1 mouse cellular context compared by ENCODE assay signal in genomic region chr8:70775851-70776495, GRCm38 (mm10).
TF ChIP-seq lines count a peak whose summit lies in the region.

No protein-coding gene starts in this region.

TF ChIP-seq in ES-E14, 5 proteins besides CTCF, POLR2A, EP300 and RAD21:
- no peak for TF ChIP-seq ZNF384 (IDR thresholded peaks at IDR 0.05; ENCODE audit: low read depth, low read length)
- no peak for TF ChIP-seq CHD2 (IDR thresholded peaks at IDR 0.05; ENCODE audit: low read depth, low read length)
- no peak for TF ChIP-seq ZC3H11A (IDR thresholded peaks at IDR 0.05; ENCODE audit: borderline replicate concordance, low read depth, low read length)
- no peak for TF ChIP-seq MAFK (IDR thresholded peaks at IDR 0.05; ENCODE audit: insufficient read depth, low read depth, low read length)
- TF ChIP-seq HCFC1 (IDR thresholded peaks at IDR 0.05; ENCODE audit: borderline replicate concordance, insufficient read depth, low read length), result no peak
